Mouse (Mus musculus) lung, embryonic 14.5 days (tissue): ENCODE measurements around the gene Cabcoco1. TPM values are rescaled to one million over a fixed set of nuclear protein-coding genes. Genes with fewer than 3 reads are reported as not detected.

Experiments used
- ATAC-seq: fragments of 200-750 bp; cut with Nextera tagmentation; 2 replicates; pipeline ENCODE4 v1.8.0; 2017; ENCODE audit warnings: mild to moderate bottlenecking, moderate TSS enrichment, moderate library complexity; ENCODE audit not compliant: insufficient read depth
- DNase-seq: peaks from one replicate; pipeline ENCODE4 v3.0.0-alpha.2; 2015
- H3K27ac ChIP-seq: fragments of 300-500 bp; sonication (generic); 2 replicates; pipeline ENCODE4 v1.5.1; 2014; ENCODE audit warnings: low read depth, mild to moderate bottlenecking, moderate library complexity
- H3K27me3 ChIP-seq: fragments of 300-500 bp; sonication (generic); 2 replicates; pipeline ENCODE4 v1.6.1; 2014; ENCODE audit warnings: low read length, control low read depth; ENCODE audit not compliant: insufficient read depth
- H3K36me3 ChIP-seq: fragments of 300-500 bp; sonication (generic); 2 replicates; pipeline ENCODE4 v1.6.1; 2014; ENCODE audit warnings: control low read depth; ENCODE audit not compliant: insufficient read depth
- H3K4me1 ChIP-seq: fragments of 300-500 bp; sonication (generic); 2 replicates; pipeline ENCODE4 v1.6.1; 2014; ENCODE audit warnings: antibody characterized with exemption, control low read depth; ENCODE audit not compliant: insufficient read depth
- H3K4me2 ChIP-seq: fragments of 300-500 bp; sonication (generic); 2 replicates; pipeline ENCODE4 v1.6.1; 2014; ENCODE audit warnings: mild to moderate bottlenecking
- H3K4me3 ChIP-seq: fragments of 300-500 bp; sonication (generic); 2 replicates; pipeline ENCODE4 v1.5.1; 2014; ENCODE audit warnings: low read depth, low read length
- H3K9ac ChIP-seq: fragments of 300-500 bp; sonication (generic); 2 replicates; pipeline ENCODE4 v1.6.1; 2014
- H3K9me3 ChIP-seq: fragments of 300-500 bp; sonication (generic); 2 replicates; pipeline ENCODE4 v1.6.1; 2016; ENCODE audit warnings: low read depth, low read length, control low read depth
- CTCF ChIP-seq: IDR thresholded peaks from 2 replicates; pipeline ENCODE4 v1.5.1; 2016; ENCODE audit warnings: antibody characterized with exemption, low read depth
- whole genome bisulfite sequencing: fragments of 180-500 bp; shearing (Covaris S2); extraction: QIAGEN DNeasy Blood & Tissue Kit; methylation state at CpG from one replicate; pipeline ENCODE4 v1.1.7; 2014; 5-methylcytosine and 5-hydroxymethylcytosine counted together
- polyA plus RNA-seq: library from polyadenylated mRNA; unstranded; fragments of >200 nt; fragmentation: Nextera tagmentation; extraction: Ambion mirVana; gene quantifications from 2 replicates; pipeline ENCODE4 v1.2.1, GENCODE M21; 2014

Cabcoco1 gene
- polyA plus RNA-seq, 1 experiment from 2014 or later = 2.4 TPM

DNA sequence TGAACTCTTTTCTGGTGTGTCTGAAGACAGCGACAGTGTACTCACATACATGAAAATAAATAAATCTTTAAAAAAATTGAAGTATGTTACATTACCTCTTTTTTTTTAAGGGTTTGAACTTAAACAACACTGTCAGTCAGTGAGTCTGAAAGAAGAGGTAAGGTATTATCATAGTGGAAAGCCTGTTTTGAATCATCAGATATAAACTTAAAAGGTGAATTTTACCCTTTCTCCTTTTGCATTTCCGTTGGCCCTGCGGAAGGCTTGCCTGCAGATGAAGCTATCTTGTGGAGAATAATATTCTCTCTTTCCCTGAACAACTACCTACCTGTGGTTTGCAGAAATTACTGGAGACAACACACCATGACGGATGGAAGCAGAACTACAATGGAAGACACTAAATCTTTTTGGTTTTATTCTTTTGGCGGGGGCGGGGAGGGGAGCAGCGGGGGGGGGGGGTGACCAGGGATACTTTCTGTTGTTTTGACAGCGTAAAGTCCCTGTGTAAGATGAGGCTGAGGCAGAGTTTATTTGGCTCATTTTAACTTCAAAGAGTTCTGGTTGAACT, 96.4 kb downstream of the Cabcoco1 start:
- H3K27ac ChIP-seq = peak overlapping the region; percentile 96
- no peaks in the 10 kb centered on the region for H3K36me3 ChIP-seq
- 37% methylated on average over 8 of the region's 8 CpGs for WGBS
- H3K27me3 ChIP-seq = no peaks in the 10 kb centered on the region
- TF ChIP-seq CTCF = no peak
- H3K4me2 ChIP-seq = peak overlapping the region; percentile 46
- ATAC-seq = 0 out of 2 replicates have a peak, but pooled peaks have one; percentile 9
- H3K9me3 ChIP-seq = no peaks in the 10 kb centered on the region
- DNase-seq = no peak
- no peak overlapping the region for H3K4me3 ChIP-seq
- no peak overlapping the region for H3K9ac ChIP-seq
- peaks cover 18% of the 10 kb centered on the region for H3K4me1 ChIP-seq

DNA sequence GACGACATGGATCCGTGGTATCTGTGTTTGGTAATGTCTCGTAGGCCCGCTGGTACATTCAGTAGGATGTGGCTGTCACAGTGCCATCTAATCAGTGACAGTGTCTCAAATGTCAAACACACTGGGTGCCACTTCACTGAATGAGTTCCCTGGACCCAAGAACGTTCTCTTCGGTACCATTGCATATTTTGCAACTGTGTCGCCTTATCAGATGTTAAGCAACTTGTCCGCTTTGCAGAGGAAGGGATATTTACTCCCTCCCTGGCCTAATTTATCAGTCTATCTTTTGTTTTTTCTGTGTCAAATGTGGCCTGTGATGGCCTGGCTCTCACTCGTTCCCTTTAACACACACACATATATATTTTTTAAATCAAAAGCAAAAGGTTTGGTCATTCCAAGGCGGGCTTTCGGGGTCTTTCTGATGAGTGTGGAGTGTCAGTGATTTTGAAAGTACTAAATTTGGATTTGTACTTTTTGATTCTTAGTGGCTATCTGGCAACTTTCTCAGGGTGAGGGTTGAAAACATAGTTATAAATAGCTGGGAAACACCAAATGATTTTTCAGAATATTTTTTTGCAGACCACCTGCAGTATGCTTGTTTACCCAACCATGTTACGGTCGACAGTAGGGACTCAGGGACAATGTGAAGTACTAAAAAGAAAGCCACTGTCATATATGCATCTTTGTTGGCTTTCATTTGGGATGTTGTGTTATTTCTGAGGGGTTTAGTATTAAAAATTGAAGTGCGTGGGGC, 97.2 kb downstream of the Cabcoco1 start:
- Histone ChIP-seq H3K9ac (no peak overlapping the region), H3K4me3 (no peak overlapping the region), H3K9me3 (no peaks in the 10 kb centered on the region), H3K27me3 (no peaks in the 10 kb centered on the region), H3K4me1 (peaks cover 18% of the 10 kb centered on the region), H3K27ac (no peak overlapping the region), H3K4me2 (no peak overlapping the region), H3K36me3 (no peaks in the 10 kb centered on the region)
- no peak for TF ChIP-seq CTCF
- ATAC-seq (no peak), DNase-seq (peak; percentile 21)
- WGBS = 59% methylated on average over 14 of the region's 14 CpGs

DNA sequence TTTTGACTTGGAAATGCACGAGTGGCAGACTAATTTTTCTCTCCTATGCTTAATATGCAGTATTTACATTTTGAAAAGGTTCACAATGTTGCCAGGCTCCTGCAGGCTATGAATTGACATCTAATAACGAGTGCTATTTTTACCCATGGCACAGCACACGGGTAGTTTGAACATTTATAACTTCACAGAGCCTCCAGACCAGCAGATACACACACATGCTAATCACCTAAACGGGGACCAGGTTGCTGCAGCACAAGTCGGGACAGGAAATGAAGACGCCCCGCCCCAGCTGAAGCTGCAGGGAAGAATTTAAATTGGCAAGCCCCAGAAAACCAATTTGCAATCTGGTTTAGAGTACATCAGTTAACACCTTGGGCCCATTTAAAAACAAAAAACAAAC, 98.6 kb downstream of the Cabcoco1 start:
- peaks cover 18% of the 10 kb centered on the region for H3K4me1 ChIP-seq
- 19% methylated on average over 7 of the region's 7 CpGs for WGBS
- H3K9ac ChIP-seq = no peak overlapping the region
- no peaks in the 10 kb centered on the region for H3K27me3 ChIP-seq
- no peak overlapping the region; the same call in 1 of the 2 replicates for H3K4me2 ChIP-seq
- no peak for TF ChIP-seq CTCF
- no peaks in the 10 kb centered on the region for H3K36me3 ChIP-seq
- H3K4me3 ChIP-seq = no peak overlapping the region
- H3K9me3 ChIP-seq = no peaks in the 10 kb centered on the region
- DNase-seq (no peak), ATAC-seq (no peak)
- H3K27ac ChIP-seq = peak overlapping the region; percentile 67; the same call in 1 of the 2 replicates

DNA sequence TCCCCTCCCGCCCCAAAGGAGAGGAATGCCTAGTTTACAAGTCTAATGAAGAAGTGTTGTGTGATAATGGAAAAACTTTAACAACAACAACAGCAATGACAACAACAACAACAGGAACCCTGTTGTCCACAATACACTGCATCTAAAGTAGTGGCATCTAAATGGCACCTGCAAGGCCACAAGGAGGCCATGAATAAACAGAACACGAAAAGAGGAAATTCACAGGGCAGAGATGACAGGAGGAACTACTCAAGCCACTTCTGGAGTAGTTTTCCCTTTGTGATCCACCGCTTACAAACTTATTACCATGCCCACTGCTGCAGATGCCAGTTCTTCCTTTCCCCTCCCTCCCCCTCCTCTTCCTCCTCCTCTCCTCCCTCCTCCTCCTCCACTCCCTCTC, 99.0 kb downstream of the Cabcoco1 start:
- Histone ChIP-seq H3K9ac (no peak overlapping the region), H3K9me3 (no peaks in the 10 kb centered on the region), H3K36me3 (no peaks in the 10 kb centered on the region), H3K4me1 (peaks cover 18% of the 10 kb centered on the region), H3K27ac (no peak overlapping the region), H3K4me2 (no peak overlapping the region; the same call in 1 of the 2 replicates), H3K27me3 (no peaks in the 10 kb centered on the region), H3K4me3 (no peak overlapping the region)
- peak; percentile 11; the same call in 1 of the 2 replicates for TF ChIP-seq CTCF
- WGBS = 22% methylated on average over 3 of the region's 3 CpGs
- ATAC-seq (no peak), DNase-seq (peak; percentile 34)

DNA sequence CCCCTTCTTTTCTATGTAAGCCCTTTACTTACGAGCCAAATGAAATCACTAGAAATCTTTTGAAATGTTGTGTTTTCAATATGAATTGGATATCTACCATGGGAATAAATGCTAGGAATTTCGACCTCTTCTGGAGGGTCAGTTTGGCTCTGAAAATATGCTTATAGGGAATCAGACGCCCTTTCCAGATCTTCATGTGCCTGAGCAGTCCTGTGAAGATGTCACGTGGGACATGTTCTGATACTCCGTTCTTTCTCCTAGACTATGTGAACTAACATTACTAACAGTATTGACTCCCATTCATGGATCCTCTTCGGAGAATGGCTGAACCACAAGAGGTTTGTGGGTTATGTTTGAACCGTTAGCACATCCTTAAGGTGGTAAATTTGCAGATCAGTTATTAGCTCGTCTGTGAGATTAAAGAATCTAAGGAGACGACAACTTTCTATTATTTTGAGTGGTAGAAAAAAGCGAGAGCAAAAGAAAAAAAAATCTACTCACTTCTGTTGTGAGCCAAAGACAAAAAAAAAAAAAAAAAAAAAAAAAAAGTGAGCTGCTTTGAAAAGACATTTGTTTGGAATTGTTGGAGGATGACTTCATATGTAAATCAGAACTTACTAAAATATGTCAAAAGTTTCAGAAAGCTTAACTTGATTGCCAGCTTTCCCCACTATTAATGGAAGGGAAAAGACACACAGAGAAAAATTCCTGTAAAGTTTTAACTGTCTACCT, 99.6 kb downstream of the Cabcoco1 start:
- Histone ChIP-seq H3K4me1 (peaks cover 18% of the 10 kb centered on the region), H3K27me3 (no peaks in the 10 kb centered on the region), H3K27ac (no peak overlapping the region), H3K36me3 (no peaks in the 10 kb centered on the region), H3K9me3 (no peaks in the 10 kb centered on the region), H3K9ac (no peak overlapping the region), H3K4me3 (no peak overlapping the region), H3K4me2 (no peak overlapping the region)
- WGBS = 56% methylated on average over 10 of the region's 10 CpGs
- no peak for TF ChIP-seq CTCF
- ATAC-seq (no peak), DNase-seq (peak; percentile 12)

DNA sequence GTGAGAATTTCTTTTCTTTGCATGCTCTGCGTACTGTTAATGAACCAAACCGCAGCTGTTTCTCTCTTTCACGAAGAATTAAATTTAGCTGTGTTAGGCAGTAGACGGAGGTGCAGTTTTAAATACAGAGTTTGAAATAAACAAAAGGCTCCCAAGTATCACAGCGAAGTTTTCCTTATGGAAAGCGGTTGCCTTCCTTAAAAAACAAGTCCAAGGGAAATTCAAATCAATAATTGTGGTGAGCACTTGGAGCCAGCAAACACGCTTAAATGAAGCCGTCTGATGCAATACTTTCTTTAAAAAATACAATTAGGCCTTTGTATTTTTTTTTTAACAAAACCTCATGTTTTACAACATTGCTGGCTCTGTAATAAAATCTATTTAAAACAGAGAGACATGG, 101.2 kb downstream of the Cabcoco1 start:
- H3K4me2 ChIP-seq = no peak overlapping the region
- H3K27me3 ChIP-seq = no peaks in the 10 kb centered on the region
- no peaks in the 10 kb centered on the region for H3K9me3 ChIP-seq
- H3K4me1 ChIP-seq = peaks cover 7% of the 10 kb centered on the region; the same call in 1 of the 2 replicates
- H3K9ac ChIP-seq = no peak overlapping the region
- WGBS = 57% methylated on average over 8 of the region's 8 CpGs
- ATAC-seq (no peak), DNase-seq (no peak)
- H3K27ac ChIP-seq = no peak overlapping the region
- H3K36me3 ChIP-seq = no peaks in the 10 kb centered on the region
- no peak for TF ChIP-seq CTCF
- no peak overlapping the region for H3K4me3 ChIP-seq

DNA sequence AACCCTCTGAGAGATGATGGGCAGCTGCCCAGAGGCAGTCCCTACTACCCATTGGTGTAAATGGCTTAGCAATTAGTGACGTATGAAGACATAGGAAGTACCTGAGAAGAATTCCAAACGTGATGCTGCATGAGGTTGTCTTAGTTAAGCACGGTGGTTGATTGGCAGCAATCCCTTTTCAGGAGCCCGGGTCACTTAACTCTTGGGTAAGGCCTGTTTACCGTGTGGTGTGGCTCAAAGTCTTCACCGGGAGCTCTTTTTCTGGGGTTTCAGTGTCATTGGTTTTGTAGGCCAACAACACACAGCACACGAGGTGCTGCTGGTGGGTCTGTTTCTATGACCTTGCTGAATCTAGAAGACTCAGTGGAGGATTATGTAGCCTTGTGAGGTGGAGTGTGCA, 105.9 kb downstream of the Cabcoco1 start:
- DNase-seq (no peak), ATAC-seq (no peak)
- H3K4me1 ChIP-seq = no peaks in the 10 kb centered on the region
- no peaks in the 10 kb centered on the region for H3K9me3 ChIP-seq
- WGBS = 83% methylated on average over 7 of the region's 7 CpGs
- no peak overlapping the region for H3K9ac ChIP-seq
- no peak overlapping the region for H3K27ac ChIP-seq
- TF ChIP-seq CTCF = no peak
- H3K36me3 ChIP-seq = no peaks in the 10 kb centered on the region
- no peaks in the 10 kb centered on the region for H3K27me3 ChIP-seq
- no peak overlapping the region for H3K4me3 ChIP-seq
- no peak overlapping the region for H3K4me2 ChIP-seq
